9 mouse cellular contexts compared by ENCODE assay signal in the genomic region with DNA sequence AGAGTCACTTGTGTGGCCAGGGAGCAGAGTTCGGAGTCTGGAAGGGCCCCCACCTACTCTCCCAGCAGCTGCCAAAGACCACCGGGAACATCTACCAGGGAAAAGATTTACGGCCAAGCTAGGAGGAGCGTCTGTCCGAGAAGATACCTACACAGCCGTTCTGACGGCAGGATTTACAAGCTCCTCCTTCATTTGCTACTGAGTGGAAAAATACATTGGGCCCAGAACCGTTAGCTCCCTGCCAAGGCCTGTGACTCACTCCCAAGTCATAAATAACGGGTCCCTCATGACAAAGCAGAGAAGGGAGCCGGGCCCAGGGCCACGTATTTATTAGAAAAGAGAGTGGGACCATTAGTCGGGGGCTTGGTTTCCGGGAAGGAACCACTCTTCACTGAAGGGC.
DNase-seq lines count a peak whose midpoint lies in the region; ATAC-seq and TF ChIP-seq lines count a peak whose summit lies in the region.
"Had no signal": no experiment of that assay in that cellular context is flagged by ENCODE, and none has a peak within 500 bp of the region (broad histone marks: within the 10 kb centered on the region; RNA-seq: fewer than 3 reads in every experiment).

No protein-coding gene starts in this region.

- no peaks in the 10 kb centered on the region for H3K9me3 ChIP-seq in neural tube, embryonic 13.5 days
- H3K9me3 ChIP-seq in kidney, postnatal 0 days (replicated peaks; ENCODE audit: low read length), result no peaks in the 10 kb centered on the region
- H3K9me3 ChIP-seq in stomach, embryonic 15.5 days, result no peaks in the 10 kb centered on the region
- H3K9me3 ChIP-seq: midbrain, embryonic 12.5 days had no signal

- no peak overlapping the region for H3K4me2 ChIP-seq in neural tube, embryonic 13.5 days
- no peak overlapping the region for H3K4me2 ChIP-seq in kidney, postnatal 0 days (ENCODE audit: low read length)
- no peak overlapping the region for H3K4me2 ChIP-seq in stomach, embryonic 15.5 days
- H3K4me2 ChIP-seq: midbrain, embryonic 12.5 days had no signal

- peak; percentile 72 for ATAC-seq in neural tube, embryonic 13.5 days (ENCODE audit: low read depth)
- no peak for ATAC-seq in kidney, postnatal 0 days (replicated peaks; ENCODE audit: low FRiP score, low read depth)
- peak; percentile 51; the same call in 1 of the 2 replicates for ATAC-seq in stomach, embryonic 15.5 days (ENCODE audit: insufficient read depth, low FRiP score, low read depth)
- no peak for ATAC-seq in megakaryocyte progenitor cell, adult 5-6 weeks (replicated peaks; ENCODE audit: poor library complexity)

- peaks cover 33% of the 10 kb centered on the region for H3K4me1 ChIP-seq in neural tube, embryonic 13.5 days (replicated peaks)
- H3K4me1 ChIP-seq in kidney, postnatal 0 days (replicated peaks; ENCODE audit: insufficient read depth, low read length), result 0 out of 2 replicates have a peak, but pooled peaks cover 9% of the 10 kb centered on the region
- peaks cover 14% of the 10 kb centered on the region for H3K4me1 ChIP-seq in stomach, embryonic 15.5 days
- H3K4me1 ChIP-seq: midbrain, embryonic 12.5 days had no signal

- no peak for DNase-seq in neural tube, embryonic 10.5 days (ENCODE audit: extremely low spot score, low spot score)
- peak; percentile 9 for DNase-seq in brain, embryonic 14.5 days (ENCODE audit: low read depth)
- peak; percentile 69 for DNase-seq in kidney, postnatal 0 days (ENCODE audit: low spot score)
- DNase-seq in thymus, postnatal 0 days (ENCODE audit: low spot score), result no peak
- DNase-seq in yolk sac, embryonic 10.5 days (ENCODE audit: low spot score), result no peak

- H3K36me3 ChIP-seq in neural tube, embryonic 13.5 days, result no peaks in the 10 kb centered on the region
- no peaks in the 10 kb centered on the region for H3K36me3 ChIP-seq in kidney, postnatal 0 days (ENCODE audit: insufficient read depth, low read length)
- no peaks in the 10 kb centered on the region for H3K36me3 ChIP-seq in stomach, embryonic 15.5 days
- H3K36me3 ChIP-seq: midbrain, embryonic 12.5 days had no signal

- H3K9ac ChIP-seq in neural tube, embryonic 13.5 days, result no peak overlapping the region
- H3K9ac ChIP-seq in kidney, postnatal 0 days (ENCODE audit: low read depth, low read length), result no peak overlapping the region
- no peak overlapping the region for H3K9ac ChIP-seq in stomach, embryonic 15.5 days
- H3K9ac ChIP-seq: midbrain, embryonic 12.5 days had no signal

- 19% methylated on average over 13 of the region's 13 CpGs for WGBS in neural tube, embryonic 13.5 days
- 11% methylated on average over 13 of the region's 13 CpGs for WGBS in kidney, postnatal 0 days
- 38% methylated on average over 13 of the region's 13 CpGs for WGBS in stomach, embryonic 15.5 days

- no peak overlapping the region for H3K4me3 ChIP-seq in neural tube, embryonic 13.5 days
- no peak overlapping the region for H3K4me3 ChIP-seq in kidney, postnatal 0 days (replicated peaks; ENCODE audit: low read depth, low read length)
- H3K4me3 ChIP-seq in stomach, embryonic 15.5 days (replicated peaks), result no peak overlapping the region
- H3K4me3 ChIP-seq: midbrain, embryonic 12.5 days had no signal

- no peak for TF ChIP-seq CTCF in brain, embryonic 14.5 days (IDR thresholded peaks at IDR 0.05; ENCODE audit: borderline replicate concordance, extremely low read depth, insufficient read depth, insufficient read length)
- TF ChIP-seq CTCF in kidney, postnatal 0 days (IDR thresholded peaks at IDR 0.05; ENCODE audit: low read depth), result no peak

- peaks cover 18% of the 10 kb centered on the region; the same call in 1 of the 2 replicates for H3K27me3 ChIP-seq in neural tube, embryonic 13.5 days
- H3K27me3 ChIP-seq in kidney, postnatal 0 days (ENCODE audit: insufficient read depth, low read length), result peaks cover 13% of the 10 kb centered on the region; the same call in 1 of the 2 replicates
- no peaks in the 10 kb centered on the region for H3K27me3 ChIP-seq in stomach, embryonic 15.5 days (replicated peaks)
- H3K27me3 ChIP-seq: midbrain, embryonic 12.5 days had no signal

- peak overlapping the region; percentile 34; the same call in 1 of the 2 replicates for H3K27ac ChIP-seq in neural tube, embryonic 13.5 days (replicated peaks)
- H3K27ac ChIP-seq in kidney, postnatal 0 days, result no peak overlapping the region
- H3K27ac ChIP-seq in stomach, embryonic 15.5 days, result no peak overlapping the region
- H3K27ac ChIP-seq: midbrain, embryonic 12.5 days had no signal

- no peak for TF ChIP-seq POLR2A in brain, embryonic 14.5 days (IDR thresholded peaks at IDR 0.05; ENCODE audit: borderline replicate concordance, extremely low read depth, insufficient read depth, insufficient read length, poor library complexity, severe bottlenecking)

Comparison
In these comparisons a context has a peak if more than half of its experiments do, and no peak if none do; other contexts are left out.
1. ATAC-seq: peak in neural tube, embryonic 13.5 days (single experiment) and stomach, embryonic 15.5 days (single experiment); none in kidney, postnatal 0 days (single experiment) and megakaryocyte progenitor cell, adult 5-6 weeks (single experiment).
2. DNase-seq: peak in brain, embryonic 14.5 days (single experiment) and kidney, postnatal 0 days (single experiment); none in neural tube, embryonic 10.5 days (single experiment), thymus, postnatal 0 days (single experiment) and yolk sac, embryonic 10.5 days (single experiment).